Mouse (Mus musculus) neural tube, embryonic 14.5 days (tissue): ENCODE results near the gene Ehhadh. TPM values are rescaled to one million over a fixed set of nuclear protein-coding genes. Genes with fewer than 3 reads are reported as not detected.

Source experiments
- ATAC-seq: fragments of 200-750 bp; cut with Nextera tagmentation; 2 replicates; pipeline ENCODE4 v1.8.0; 2017; ENCODE audit warnings: low read depth, mild to moderate bottlenecking, moderate TSS enrichment, moderate library complexity
- H3K27ac ChIP-seq: fragments of 300-500 bp; sonication (generic); 2 replicates; pipeline ENCODE4 v1.5.1; 2014; ENCODE audit warnings: low read depth, mild to moderate bottlenecking, control low read depth, low read length, moderate library complexity, mixed read lengths
- H3K27me3 ChIP-seq: fragments of 300-500 bp; sonication (generic); 2 replicates; pipeline ENCODE4 v1.6.1; 2014; ENCODE audit warnings: low read length; ENCODE audit not compliant: control insufficient read depth, insufficient read depth
- H3K36me3 ChIP-seq: fragments of 300-500 bp; sonication (generic); 2 replicates; pipeline ENCODE4 v1.6.1; 2014; ENCODE audit warnings: low read length, mixed read lengths; ENCODE audit not compliant: control insufficient read depth, insufficient read depth
- H3K4me1 ChIP-seq: fragments of 300-500 bp; sonication (generic); 2 replicates; pipeline ENCODE4 v1.6.1; 2014; ENCODE audit warnings: low read length; ENCODE audit not compliant: control insufficient read depth, insufficient read depth
- H3K4me2 ChIP-seq: fragments of 300-500 bp; sonication (generic); 2 replicates; pipeline ENCODE4 v1.6.1; 2014; ENCODE audit warnings: mild to moderate bottlenecking, low read depth, low read length, control low read depth
- H3K4me3 ChIP-seq: fragments of 300-500 bp; sonication (generic); 2 replicates; pipeline ENCODE4 v1.5.1; 2014; ENCODE audit warnings: low read depth, low read length, control low read depth, mixed read lengths
- H3K9ac ChIP-seq: fragments of 300-500 bp; sonication (generic); replicated peaks from 2 replicates; pipeline ENCODE4 v1.6.1; 2014; ENCODE audit warnings: low read depth, mild to moderate bottlenecking, control low read depth, low read length, mixed read lengths
- H3K9me3 ChIP-seq: fragments of 300-500 bp; sonication (generic); 2 replicates; pipeline ENCODE4 v1.6.1; 2016; ENCODE audit warnings: low read length; ENCODE audit not compliant: control insufficient read depth
- WGBS: fragments of 180-500 bp; shearing (Covaris S2); extraction: QIAGEN DNeasy Blood & Tissue Kit; methylation state at CpG from one replicate; pipeline ENCODE4 v1.1.7; 2014; 5-methylcytosine and 5-hydroxymethylcytosine counted together
- polyA plus RNA-seq: library from polyadenylated mRNA; unstranded; fragments of >200 nt; fragmentation: Nextera tagmentation; extraction: Ambion mirVana; gene quantifications from 2 replicates; pipeline ENCODE4 v1.2.1, GENCODE M21; 2014

Ehhadh gene
- polyA plus RNA-seq, 1 experiment from 2014 or later: 2.0 TPM

DNA sequence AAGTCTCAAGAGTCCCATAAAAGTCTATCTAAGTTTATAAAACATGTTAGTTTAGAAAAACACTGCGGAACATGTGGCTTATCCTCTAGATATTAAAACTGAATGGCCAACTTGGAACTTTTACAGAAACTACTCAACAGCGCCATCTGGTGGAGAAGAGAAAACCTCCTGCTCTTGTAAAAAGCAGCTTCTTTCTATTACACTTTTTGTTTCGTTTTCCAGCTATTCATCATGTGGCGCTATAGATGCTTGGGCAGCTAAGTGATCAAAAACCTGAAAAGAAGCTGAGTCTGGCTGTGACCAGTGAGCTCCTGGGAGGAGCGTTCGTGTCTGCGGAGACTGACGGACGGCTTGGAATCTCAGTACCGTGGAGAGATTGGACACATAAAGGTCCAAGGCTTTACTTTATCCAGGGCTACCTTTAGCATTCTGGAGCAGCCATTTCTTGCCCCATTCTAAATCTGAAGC, 59.7 kb downstream of the Ehhadh start:
- Histone ChIP-seq H3K36me3 (no peaks in the 10 kb centered on the region), H3K27ac (no peak overlapping the region), H3K4me3 (peak overlapping the region; percentile 16; the same call in 1 of the 2 replicates), H3K27me3 (no peaks in the 10 kb centered on the region), H3K4me1 (no peaks in the 10 kb centered on the region), H3K9ac (no peak overlapping the region; the same call in 1 of the 2 replicates), H3K9me3 (no peaks in the 10 kb centered on the region), H3K4me2 (peak overlapping the region; percentile 41)
- WGBS: 27% methylated on average over 10 of the region's 10 CpGs
- peak; percentile 51 for ATAC-seq

GRCm38 (mm10) chr16:21727421-21727820, 60.2 kb downstream of the Ehhadh start:
- H3K9ac ChIP-seq: no peak overlapping the region
- WGBS: 92% methylated on average over 3 of the region's 3 CpGs
- no peak overlapping the region for H3K27ac ChIP-seq
- no peaks in the 10 kb centered on the region for H3K4me1 ChIP-seq
- no peak for ATAC-seq
- no peak overlapping the region for H3K4me3 ChIP-seq
- H3K4me2 ChIP-seq: no peak overlapping the region
- H3K27me3 ChIP-seq: no peaks in the 10 kb centered on the region
- H3K36me3 ChIP-seq: no peaks in the 10 kb centered on the region
- H3K9me3 ChIP-seq: no peaks in the 10 kb centered on the region

- Histone ChIP-seq H3K4me1 (no peaks in the 10 kb centered on the region), H3K36me3 (no peaks in the 10 kb centered on the region), H3K27ac (no peak overlapping the region), H3K4me2 (no peak overlapping the region), H3K4me3 (no peak overlapping the region), H3K27me3 (no peaks in the 10 kb centered on the region), H3K9ac (no peak overlapping the region), H3K9me3 (no peaks in the 10 kb centered on the region)
- WGBS: 91% methylated on average over 1 of the region's 1 CpGs
- ATAC-seq: no peak
These were observed 63.3 kb downstream of the Ehhadh start for GRCm38 (mm10) chr16:21724261-21724660.

DNA sequence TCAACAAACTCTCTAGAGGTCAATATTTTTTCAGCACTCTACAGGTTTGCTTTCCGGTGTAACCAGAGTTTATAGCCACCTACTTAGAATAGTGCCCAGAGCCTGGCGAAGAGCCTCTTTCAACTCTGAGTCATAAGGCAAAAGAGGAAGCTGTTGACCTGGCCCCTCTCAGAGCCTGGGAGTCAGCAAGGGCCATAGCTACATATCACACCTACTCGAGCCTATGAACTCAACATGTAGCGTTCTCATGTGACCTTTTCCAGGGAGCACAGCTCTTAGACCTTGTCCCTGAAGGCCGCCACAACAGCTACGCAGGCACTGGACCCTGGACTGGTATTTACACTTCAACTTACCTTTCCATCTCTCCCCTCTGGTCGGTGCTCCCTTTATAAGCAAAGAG, 67.8 kb downstream of the Ehhadh start:
- Histone ChIP-seq H3K36me3 (no peaks in the 10 kb centered on the region), H3K4me2 (no peak overlapping the region), H3K4me3 (no peak overlapping the region), H3K4me1 (no peaks in the 10 kb centered on the region), H3K9ac (no peak overlapping the region), H3K27me3 (no peaks in the 10 kb centered on the region), H3K27ac (no peak overlapping the region), H3K9me3 (no peaks in the 10 kb centered on the region)
- ATAC-seq: no peak
- WGBS: 91% methylated on average over 7 of the region's 7 CpGs

DNA sequence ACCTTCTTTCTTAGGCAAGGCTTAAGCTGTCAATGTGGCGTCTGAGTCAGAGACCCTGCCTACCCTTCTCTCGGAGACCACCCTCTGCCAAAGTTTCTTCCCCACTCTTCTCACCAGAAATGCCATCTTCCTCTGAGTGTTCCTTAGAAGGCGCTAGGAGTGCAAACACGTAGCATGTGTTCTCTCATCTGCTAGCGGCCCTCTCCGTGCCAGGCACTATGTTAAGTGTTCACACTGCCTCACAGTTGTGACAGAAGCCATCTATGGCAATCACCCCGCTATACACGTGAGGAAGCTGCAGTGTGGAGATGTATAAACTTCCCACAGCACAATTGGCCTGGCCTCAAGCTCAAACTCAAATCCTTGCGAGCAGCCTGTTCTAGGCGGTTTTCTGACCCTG, 73.1 kb downstream of the Ehhadh start:
- Histone ChIP-seq H3K4me3 (no peak overlapping the region), H3K27me3 (no peaks in the 10 kb centered on the region)
- 90% methylated on average over 10 of the region's 10 CpGs for WGBS

More for the DNA sequence above, 73.1 kb downstream of the Ehhadh start:
- H3K9ac ChIP-seq: no peak overlapping the region
- H3K9me3 ChIP-seq: no peaks in the 10 kb centered on the region
- H3K4me1 ChIP-seq: no peaks in the 10 kb centered on the region
- ATAC-seq: no peak
- H3K4me2 ChIP-seq: no peak overlapping the region
- no peak overlapping the region for H3K27ac ChIP-seq
- H3K36me3 ChIP-seq: no peaks in the 10 kb centered on the region

Other genes with a start within 250 kb of the Ehhadh start
- gene 2510009E07Rik, start 93.1 kb downstream of the Ehhadh start, polyA plus RNA-seq: 43.7 and 51.5 TPM in 2 replicates
- 10.7 and 13.0 TPM in 2 replicates for gene Map3k13, start 6.5 kb upstream of the Ehhadh start, polyA plus RNA-seq
- 50.6 and 51.5 TPM in 2 replicates for gene Tmem41a, start 159.7 kb upstream of the Ehhadh start, polyA plus RNA-seq
- 0.13 and 0.42 TPM in 2 replicates for gene Liph, start 207.9 kb upstream of the Ehhadh start, polyA plus RNA-seq
- gene Senp2, start 221.7 kb upstream of the Ehhadh start, polyA plus RNA-seq: 58.6 and 60.7 TPM in 2 replicates